In genomic region chr7:135613380-135613779, GRCm38 (mm10) we compare ENCODE assay signal across 27 mouse cellular contexts.
"Had no signal": no experiment of that assay in that cellular context is flagged by ENCODE, and none has a peak within 500 bp of the region (broad histone marks: within the 10 kb centered on the region; RNA-seq: fewer than 3 reads in every experiment).

No protein-coding gene starts in this region.

- H3K27me3 ChIP-seq: embryonic facial prominence, embryonic 12.5 days; forebrain, embryonic 12.5 days; forebrain, embryonic 13.5 days; forebrain, embryonic 15.5 days had no signal

- H3K4me3 ChIP-seq: embryonic facial prominence, embryonic 12.5 days; embryonic facial prominence, embryonic 13.5 days; erythroblast, embryonic 14.5 days; forebrain, embryonic 10.5 days; forebrain, embryonic 12.5 days; forebrain, embryonic 13.5 days; forebrain, embryonic 15.5 days; gastrocnemius, adult 2 months; heart, adult 2 months had no signal

- H3K36me3 ChIP-seq: embryonic facial prominence, embryonic 12.5 days; embryonic facial prominence, embryonic 13.5 days; forebrain, embryonic 10.5 days; forebrain, embryonic 12.5 days; forebrain, embryonic 15.5 days had no signal

- H3K4me2 ChIP-seq: embryonic facial prominence, embryonic 12.5 days; embryonic facial prominence, embryonic 13.5 days; forebrain, embryonic 12.5 days; forebrain, embryonic 13.5 days; forebrain, embryonic 15.5 days had no signal

- DNase-seq: cerebellum, adult 18-20 months; cerebellum, adult 2 months; cerebellum, adult 8-10 months; cerebellum, adult 9-10 months; cerebellum, adult 9-11 months; cerebellum, postnatal 10 days; cerebellum, postnatal 14 days; cerebellum, postnatal 25 days; cerebellum, postnatal 36 days; embryo, embryonic 11 days; forebrain, postnatal 0 days; gastrocnemius, adult 2 months; gastrocnemius, postnatal 10 days; gastrocnemius, postnatal 14 days; gastrocnemius, postnatal 25 days; gastrocnemius, postnatal 36 days; heart, adult 18-20 months; heart, adult 2 months had no signal

- H3K27ac ChIP-seq: embryonic facial prominence, embryonic 12.5 days; forebrain, embryonic 12.5 days; forebrain, embryonic 13.5 days; forebrain, embryonic 15.5 days; gastrocnemius, adult 2 months; heart, adult 2 months had no signal

- H3K9ac ChIP-seq: embryonic facial prominence, embryonic 12.5 days; embryonic facial prominence, embryonic 13.5 days; forebrain, embryonic 12.5 days; forebrain, embryonic 13.5 days; forebrain, embryonic 15.5 days; forebrain, postnatal 0 days had no signal

- ATAC-seq: forebrain, embryonic 13.5 days; forebrain, embryonic 14.5 days; forebrain, embryonic 15.5 days; forebrain, embryonic 16.5 days; forebrain, postnatal 0 days had no signal

- H3K9me3 ChIP-seq: embryonic facial prominence, embryonic 12.5 days; embryonic facial prominence, embryonic 13.5 days; forebrain, embryonic 10.5 days; forebrain, embryonic 12.5 days; forebrain, embryonic 13.5 days; forebrain, embryonic 15.5 days had no signal
